Mouse (Mus musculus) limb, embryonic 14.5 days (tissue): ENCODE measurements at regions not wholly inside any gene's neighbourhood (a gene's known extent, or its start where the extent isn't known, plus 50 kb on each side); places are given as distances from the start of the nearest gene placed in this dataset.
A peak's percentile ranks its signal among the peaks of the same experiment; 100 is the strongest.
"Not testable (repeated sequence)": the region's sequence is repeated elsewhere in the genome, so short reads cannot be mapped to it uniquely, and the experiment has no call there.

ENCODE experiments used
- ATAC-seq: fragments of 200-750 bp; cut with Nextera tagmentation; 2 replicates; pipeline ENCODE4 v1.8.0; 2017; ENCODE audit warnings: low read depth, moderate number of reproducible peaks, moderate TSS enrichment; ENCODE audit not compliant: low FRiP score
- DNase-seq: peaks from one replicate; pipeline ENCODE4 v3.0.0-alpha.2; 2015; ENCODE audit warnings: low spot score
- H3K27ac ChIP-seq: fragments of 300-500 bp; sonication (generic); replicated peaks from 2 replicates; pipeline ENCODE4 v1.5.1; 2014; ENCODE audit warnings: low read depth, mild to moderate bottlenecking, low read length, moderate library complexity, mixed read lengths
- H3K27me3 ChIP-seq: fragments of 300-500 bp; sonication (generic); 2 replicates; pipeline ENCODE4 v1.6.1; 2014; ENCODE audit warnings: low read length, mixed read lengths; ENCODE audit not compliant: control insufficient read depth, insufficient read depth
- H3K36me3 ChIP-seq: fragments of 300-500 bp; sonication (generic); 2 replicates; pipeline ENCODE4 v1.6.1; 2014; ENCODE audit warnings: mild to moderate bottlenecking, low read length, moderate library complexity, mixed read lengths; ENCODE audit not compliant: control insufficient read depth, insufficient read depth
- H3K4me1 ChIP-seq: fragments of 300-500 bp; sonication (generic); 2 replicates; pipeline ENCODE4 v1.6.1; 2014; ENCODE audit warnings: antibody characterized with exemption, low read length, mixed read lengths; ENCODE audit not compliant: control insufficient read depth, insufficient read depth
- H3K4me2 ChIP-seq: fragments of 300-500 bp; sonication (generic); replicated peaks from 2 replicates; pipeline ENCODE4 v1.6.1; 2014; ENCODE audit warnings: low read depth, mild to moderate bottlenecking, low read length, moderate library complexity; ENCODE audit not compliant: severe bottlenecking
- H3K4me3 ChIP-seq: fragments of 300-500 bp; sonication (generic); replicated peaks from 2 replicates; pipeline ENCODE4 v1.5.1; 2014; ENCODE audit warnings: low read length
- H3K9ac ChIP-seq: fragments of 300-500 bp; sonication (generic); 2 replicates; pipeline ENCODE4 v1.6.1; 2014; ENCODE audit warnings: mild to moderate bottlenecking, low read depth, low read length, moderate library complexity; ENCODE audit not compliant: severe bottlenecking
- H3K9me3 ChIP-seq: fragments of 300-500 bp; sonication (generic); 2 replicates; pipeline ENCODE4 v1.6.1; 2016; ENCODE audit warnings: low read length; ENCODE audit not compliant: control insufficient read depth
- POLR2A ChIP-seq: fragments of 200-500 bp; IDR thresholded peaks from 2 replicates; pipeline ENCODE4 v1.8.0; 2012; ENCODE audit warnings: inconsistent platforms, mild to moderate bottlenecking, moderate library complexity, borderline replicate concordance; ENCODE audit not compliant: insufficient read depth, insufficient read length; ENCODE audit errors: extremely low read depth
- WGBS: fragments of 180-500 bp; shearing (Covaris S2); extraction: QIAGEN DNeasy Blood & Tissue Kit; methylation state at CpG from one replicate; pipeline ENCODE4 v1.1.7; 2014; 5-methylcytosine and 5-hydroxymethylcytosine counted together

- WGBS = 34% methylated on average over 3 of the region's 3 CpGs
- Histone ChIP-seq H3K27me3 (no peaks in the 10 kb centered on the region), H3K4me3 (no peak overlapping the region), H3K36me3 (no peaks in the 10 kb centered on the region), H3K27ac (no peak overlapping the region), H3K9me3 (no peaks in the 10 kb centered on the region), H3K9ac (no peak overlapping the region), H3K4me1 (no peaks in the 10 kb centered on the region), H3K4me2 (no peak overlapping the region)
- ATAC-seq = no peak
- DNase-seq = no peak
- TF ChIP-seq POLR2A = no peak
These were observed 177.1 kb upstream of the Ghr start for GRCm38 (mm10) chr15:3760396-3760795.

GRCm38 (mm10) chr15:3755636-3756035 is 172.3 kb upstream of the Ghr start:
- no peak overlapping the region for H3K4me3 ChIP-seq
- H3K27ac ChIP-seq = no peak overlapping the region
- H3K9ac ChIP-seq = no peak overlapping the region
- H3K9me3 ChIP-seq = no peaks in the 10 kb centered on the region
- no peaks in the 10 kb centered on the region for H3K4me1 ChIP-seq
- no peak for TF ChIP-seq POLR2A
- DNase-seq (no peak), ATAC-seq (no peak)
- H3K36me3 ChIP-seq = no peaks in the 10 kb centered on the region
- no peak overlapping the region for H3K4me2 ChIP-seq
- WGBS = 74% methylated on average over 2 of the region's 2 CpGs
- no peaks in the 10 kb centered on the region for H3K27me3 ChIP-seq

- H3K9ac ChIP-seq, DNase-seq, ATAC-seq, H3K4me3 ChIP-seq, H3K27ac ChIP-seq, H3K36me3 ChIP-seq, H3K27me3 ChIP-seq, H3K9me3 ChIP-seq, H3K4me1 ChIP-seq, H3K4me2 ChIP-seq: not testable (repeated sequence)
- 83% methylated on average over 9 of the region's 9 CpGs for WGBS
These were observed 164.8 kb upstream of the Ghr start for GRCm38 (mm10) chr15:3748072-3748471.

GRCm38 (mm10) chr15:3743168-3743814 is 160.0 kb upstream of the Ghr start:
- 81% methylated on average over 5 of the region's 5 CpGs for WGBS
- peak; percentile 4 for DNase-seq

GRCm38 (mm10) chr15:3742191-3742590 is 158.9 kb upstream of the Ghr start:
- no peak overlapping the region for H3K4me2 ChIP-seq
- WGBS = 40% methylated on average over 7 of the region's 7 CpGs
- no peak overlapping the region for H3K4me3 ChIP-seq
- H3K27me3 ChIP-seq = no peaks in the 10 kb centered on the region
- ATAC-seq (no peak), DNase-seq (no peak)
- H3K9ac ChIP-seq = no peak overlapping the region
- H3K36me3 ChIP-seq = no peaks in the 10 kb centered on the region
- TF ChIP-seq POLR2A = no peak
- no peaks in the 10 kb centered on the region for H3K4me1 ChIP-seq
- no peak overlapping the region for H3K27ac ChIP-seq
- H3K9me3 ChIP-seq = no peaks in the 10 kb centered on the region

More at GRCm38 (mm10) chr15:3743168-3743814, 160.0 kb upstream of the Ghr start:
- no peaks in the 10 kb centered on the region for H3K36me3 ChIP-seq
- no peak overlapping the region for H3K9ac ChIP-seq
- no peaks in the 10 kb centered on the region for H3K27me3 ChIP-seq
- TF ChIP-seq POLR2A = no peak
- no peaks in the 10 kb centered on the region for H3K4me1 ChIP-seq
- H3K27ac ChIP-seq = no peak overlapping the region
- H3K4me2 ChIP-seq = no peak overlapping the region
- no peaks in the 10 kb centered on the region for H3K9me3 ChIP-seq
- no peak for ATAC-seq
- H3K4me3 ChIP-seq = no peak overlapping the region

- DNase-seq (no peak), ATAC-seq (no peak)
- no peaks in the 10 kb centered on the region for H3K9me3 ChIP-seq
- 91% methylated on average over 3 of the region's 3 CpGs for WGBS
- no peak overlapping the region for H3K27ac ChIP-seq
- H3K36me3 ChIP-seq = no peaks in the 10 kb centered on the region
- no peak for TF ChIP-seq POLR2A
- no peak overlapping the region for H3K9ac ChIP-seq
- no peak overlapping the region for H3K4me2 ChIP-seq
- no peaks in the 10 kb centered on the region for H3K4me1 ChIP-seq
- no peaks in the 10 kb centered on the region for H3K27me3 ChIP-seq
- no peak overlapping the region for H3K4me3 ChIP-seq
These were observed 141.9 kb upstream of the Ghr start for GRCm38 (mm10) chr15:3725214-3725613.
